Mouse (Mus musculus) C2C12 (cell line): ENCODE measurements around the gene Acad12. TPM values are rescaled to one million over a fixed set of nuclear protein-coding genes. Genes with fewer than 3 reads are reported as not detected.
"Not testable (repeated sequence)": the region's sequence is repeated elsewhere in the genome, so short reads cannot be mapped to it uniquely, and the experiment has no call there.

ENCODE experiments used
- H3K27me3 ChIP-seq: one replicate; pipeline ENCODE4 v1.6.1; 2011; ENCODE audit not compliant: control insufficient read depth, insufficient read depth, insufficient read length
- H3K36me3 ChIP-seq: one replicate; pipeline ENCODE4 v1.6.1; 2011; ENCODE audit not compliant: control insufficient read depth, insufficient read depth
- H3K4me3 ChIP-seq: one replicate; pipeline ENCODE4 v1.5.1; 2011; ENCODE audit warnings: mild to moderate bottlenecking, control low read depth; ENCODE audit not compliant: poor library complexity, insufficient read depth, severe bottlenecking
- H3K79me2 ChIP-seq: one replicate; pipeline ENCODE4 v1.6.1; 2011; ENCODE audit not compliant: control insufficient read depth, insufficient read depth
- H3K79me3 ChIP-seq: one replicate; pipeline ENCODE4 v1.6.1; 2011; ENCODE audit warnings: low read depth, control low read depth
- H3ac ChIP-seq: one replicate; pipeline ENCODE3; 2011; ENCODE audit warnings: low read depth; ENCODE audit not compliant: control insufficient read depth, insufficient read length
- CEBPB ChIP-seq: IDR thresholded peaks from one replicate; pipeline ENCODE4 v1.6.1; 2011; ENCODE audit warnings: low read depth, mild to moderate bottlenecking, control low read depth, moderate library complexity
- CTCF ChIP-seq: IDR thresholded peaks from one replicate; pipeline ENCODE4 v1.5.1; 2011; ENCODE audit not compliant: control insufficient read depth, insufficient read depth, insufficient read length
- FOSL1 ChIP-seq: IDR thresholded peaks from one replicate; pipeline ENCODE4 v1.8.0; 2011; ENCODE audit warnings: mild to moderate bottlenecking, low read length; ENCODE audit not compliant: poor library complexity, insufficient read depth, severe bottlenecking
- MAX ChIP-seq: IDR thresholded peaks from one replicate; pipeline ENCODE4 v1.6.1; 2011; ENCODE audit warnings: mild to moderate bottlenecking, control low read depth
- MYOD1 ChIP-seq: IDR thresholded peaks from one replicate; pipeline ENCODE4 v1.6.1; 2011; ENCODE audit warnings: low read depth; ENCODE audit not compliant: control insufficient read depth, insufficient read length
- MYOG ChIP-seq: IDR thresholded peaks from one replicate; pipeline ENCODE4 v1.6.1; 2011; ENCODE audit not compliant: control insufficient read depth, insufficient read length; ENCODE audit errors: extremely low read depth
- USF1 ChIP-seq: IDR thresholded peaks from one replicate; pipeline ENCODE4 v1.6.1; 2011; ENCODE audit warnings: low read depth, mild to moderate bottlenecking, control low read depth, moderate library complexity
- polyA plus RNA-seq: library from polyadenylated mRNA; unstranded; fragments of >200 nt; fragmentation: generic; extraction: Trizol; gene quantifications from one replicate; pipeline ENCODE4 v1.2.1, GENCODE M21; 2012; ENCODE audit warnings: missing spikeins

The Acad12 gene
- polyA plus RNA-seq, 1 experiment, result 0.77 TPM

- H3K36me3 ChIP-seq, result peaks cover 40% of the 10 kb centered on the region
These were observed 44.7 kb upstream of the Acad12 start for GRCm38 (mm10) chr5:121663456-121663855.

GRCm38 (mm10) chr5:121661494-121661893, 42.8 kb upstream of the Acad12 start:
- Histone ChIP-seq H3ac (peak overlapping the region; percentile 30), H3K79me3 (peaks cover 16% of the 10 kb centered on the region), H3K79me2 (peaks cover 37% of the 10 kb centered on the region), H3K27me3 (no peaks in the 10 kb centered on the region), H3K36me3 (peaks cover 28% of the 10 kb centered on the region), H3K4me3 (peak overlapping the region; percentile 87)
- TF ChIP-seq CEBPB, result no peak
- no peak for TF ChIP-seq FOSL1
- TF ChIP-seq MAX, result no peak
- TF ChIP-seq MYOD1, result no peak
- no peak for TF ChIP-seq CTCF
- no peak for TF ChIP-seq MYOG
- TF ChIP-seq USF1, result no peak

More at GRCm38 (mm10) chr5:121663456-121663855, 44.7 kb upstream of the Acad12 start:
- Histone ChIP-seq H3K27me3 (no peaks in the 10 kb centered on the region), H3K79me3 (peaks cover 19% of the 10 kb centered on the region), H3K4me3 (no peak overlapping the region), H3K79me2 (peaks cover 37% of the 10 kb centered on the region), H3ac (no peak overlapping the region)
- no peak for TF ChIP-seq USF1
- TF ChIP-seq MYOG, result no peak
- no peak for TF ChIP-seq FOSL1
- TF ChIP-seq MYOD1, result no peak
- no peak for TF ChIP-seq CEBPB
- TF ChIP-seq MAX, result no peak
- no peak for TF ChIP-seq CTCF

GRCm38 (mm10) chr5:121660897-121661254, 42.1 kb upstream of the Acad12 start:
- H3K36me3 ChIP-seq, result peaks cover 22% of the 10 kb centered on the region
- H3ac ChIP-seq, result peak overlapping the region; percentile 98
- peaks cover 16% of the 10 kb centered on the region for H3K79me3 ChIP-seq
- no peaks in the 10 kb centered on the region for H3K27me3 ChIP-seq
- TF ChIP-seq FOSL1 (no peak), MYOG (no peak), CEBPB (no peak), USF1 (no peak), MYOD1 (no peak), CTCF (no peak), MAX (no peak)
- H3K79me2 ChIP-seq, result peaks cover 37% of the 10 kb centered on the region
- H3K4me3 ChIP-seq, result peak overlapping the region; percentile 87

GRCm38 (mm10) chr5:121660059-121660896, 41.5 kb upstream of the Acad12 start, which contains the start of the genes Acad10 and Brap:
Gene Acad10 (minus strand): TSS chr5:121660514.
Gene Brap (plus strand): TSS chr5:121660563.
- H3K4me3 ChIP-seq, result peak within 1 kb of the TSS; percentile 87
- H3K79me2 ChIP-seq, result peaks cover 37% of the 10 kb centered on the region
- peaks cover 16% of the 10 kb centered on the region for H3K79me3 ChIP-seq
- no peaks in the 10 kb centered on the region for H3K27me3 ChIP-seq
- peak within 1 kb of the TSS; percentile 98 for H3ac ChIP-seq
- peaks cover 21% of the 10 kb centered on the region for H3K36me3 ChIP-seq
- TF ChIP-seq MAX (peak; percentile 32), MYOG (no peak), CEBPB (peak; percentile 78)

GRCm38 (mm10) chr5:121657656-121658055, 38.9 kb upstream of the Acad12 start:
- peaks cover 16% of the 10 kb centered on the region for H3K79me3 ChIP-seq

GRCm38 (mm10) chr5:121656866-121657265, 38.1 kb upstream of the Acad12 start:
- H3K36me3 ChIP-seq, H3K79me3 ChIP-seq, H3ac ChIP-seq, H3K27me3 ChIP-seq, H3K4me3 ChIP-seq: not testable (repeated sequence)
- H3K79me2 ChIP-seq, result peaks cover 19% of the 10 kb centered on the region

More at GRCm38 (mm10) chr5:121657656-121658055, 38.9 kb upstream of the Acad12 start:
- peaks cover 27% of the 10 kb centered on the region for H3K79me2 ChIP-seq
- H3ac ChIP-seq, H3K36me3 ChIP-seq, H3K27me3 ChIP-seq, H3K4me3 ChIP-seq: not testable (repeated sequence)
